Mouse (Mus musculus): Measurements from ENCODE around the gene Rpl13a. TPM values are rescaled to one million over a fixed set of nuclear protein-coding genes. Genes with fewer than 3 reads are reported as not detected.

Rpl13a gene
- polyA plus RNA-seq, 1 experiment: 859 TPM

- peaks cover 13% of the 10 kb centered on the region for H3K4me1 ChIP-seq (ENCODE audit: control insufficient read depth, insufficient read depth, low read length)
- no peak for TF ChIP-seq CTCF (IDR thresholded peaks at IDR 0.05; ENCODE audit: control insufficient read depth, insufficient read depth, insufficient replicate concordance, low read depth, low read length)
- TF ChIP-seq POLR2A (IDR thresholded peaks at IDR 0.05; ENCODE audit: control insufficient read depth, low read depth, low read length): no peak
- no peaks in the 10 kb centered on the region for H3K27me3 ChIP-seq (ENCODE audit: control insufficient read depth, insufficient read depth, low read length)
- H3K27ac ChIP-seq (ENCODE audit: control insufficient read depth, insufficient read depth, low read depth, low read length): no peak overlapping the region
- no peaks in the 10 kb centered on the region; the same call in none of the 2 replicates for H3K36me3 ChIP-seq (ENCODE audit: control insufficient read depth, insufficient read depth, low read length)
- peak overlapping the region; percentile 94 for H3K4me3 ChIP-seq (ENCODE audit: control insufficient read depth, low read depth, low read length)
These were observed 5.9 kb downstream of the Rpl13a start for GRCm38 (mm10) chr7:45122561-45123185.

- TF ChIP-seq CTCF (IDR thresholded peaks at IDR 0.05; ENCODE audit: control insufficient read depth, insufficient read depth, insufficient replicate concordance, low read depth, low read length) (no peak), POLR2A (IDR thresholded peaks at IDR 0.05; ENCODE audit: control insufficient read depth, low read depth, low read length) (peak; percentile 4; the same call in 1 of the 2 replicates)
- Histone ChIP-seq H3K4me1 (ENCODE audit: control insufficient read depth, insufficient read depth, low read length) (peaks cover 11% of the 10 kb centered on the region), H3K36me3 (ENCODE audit: control insufficient read depth, insufficient read depth, low read length) (no peaks in the 10 kb centered on the region; the same call in none of the 2 replicates), H3K27ac (ENCODE audit: control insufficient read depth, insufficient read depth, low read depth, low read length) (no peak overlapping the region), H3K27me3 (ENCODE audit: control insufficient read depth, insufficient read depth, low read length) (no peaks in the 10 kb centered on the region), H3K4me3 (ENCODE audit: control insufficient read depth, low read depth, low read length) (no peak overlapping the region)
These were observed 6.6 kb downstream of the Rpl13a start for GRCm38 (mm10) chr7:45121966-45122365.

- no peaks in the 10 kb centered on the region for H3K27me3 ChIP-seq (ENCODE audit: control insufficient read depth, insufficient read depth, low read length)
- H3K27ac ChIP-seq (ENCODE audit: control insufficient read depth, insufficient read depth, low read depth, low read length): no peak overlapping the region
- H3K36me3 ChIP-seq (ENCODE audit: control insufficient read depth, insufficient read depth, low read length): no peaks in the 10 kb centered on the region; the same call in none of the 2 replicates
- H3K4me3 ChIP-seq (ENCODE audit: control insufficient read depth, low read depth, low read length): no peak overlapping the region
- TF ChIP-seq POLR2A (IDR thresholded peaks at IDR 0.05; ENCODE audit: control insufficient read depth, low read depth, low read length): no peak; the same call in 1 of the 2 replicates
- H3K4me1 ChIP-seq (ENCODE audit: control insufficient read depth, insufficient read depth, low read length): peaks cover 8% of the 10 kb centered on the region
These were observed 7.2 kb downstream of the Rpl13a start for GRCm38 (mm10) chr7:45121404-45121803.

- TF ChIP-seq CTCF (IDR thresholded peaks at IDR 0.05; ENCODE audit: control insufficient read depth, insufficient read depth, insufficient replicate concordance, low read depth, low read length) (no peak), POLR2A (IDR thresholded peaks at IDR 0.05; ENCODE audit: control insufficient read depth, low read depth, low read length) (no peak)
- H3K4me3 ChIP-seq (ENCODE audit: control insufficient read depth, low read depth, low read length): no peak overlapping the region
These were observed 8.5 kb downstream of the Rpl13a start for GRCm38 (mm10) chr7:45119780-45120709.

GRCm38 (mm10) chr7:45118336-45118735 is 10.2 kb downstream of the Rpl13a start:
- Histone ChIP-seq H3K27ac (ENCODE audit: control insufficient read depth, insufficient read depth, low read depth, low read length) (no peak overlapping the region), H3K36me3 (ENCODE audit: control insufficient read depth, insufficient read depth, low read length) (no peaks in the 10 kb centered on the region; the same call in none of the 2 replicates), H3K4me1 (ENCODE audit: control insufficient read depth, insufficient read depth, low read length) (peaks cover 5% of the 10 kb centered on the region), H3K27me3 (ENCODE audit: control insufficient read depth, insufficient read depth, low read length) (no peaks in the 10 kb centered on the region), H3K4me3 (ENCODE audit: control insufficient read depth, low read depth, low read length) (no peak overlapping the region)
- no peak for TF ChIP-seq CTCF (IDR thresholded peaks at IDR 0.05; ENCODE audit: control insufficient read depth, insufficient read depth, insufficient replicate concordance, low read depth, low read length)
- TF ChIP-seq POLR2A (IDR thresholded peaks at IDR 0.05; ENCODE audit: control insufficient read depth, low read depth, low read length): no peak

More at GRCm38 (mm10) chr7:45119780-45120709, 8.5 kb downstream of the Rpl13a start:
- Histone ChIP-seq H3K27ac (ENCODE audit: control insufficient read depth, insufficient read depth, low read depth, low read length) (no peak overlapping the region), H3K27me3 (ENCODE audit: control insufficient read depth, insufficient read depth, low read length) (no peaks in the 10 kb centered on the region), H3K36me3 (ENCODE audit: control insufficient read depth, insufficient read depth, low read length) (no peaks in the 10 kb centered on the region; the same call in none of the 2 replicates), H3K4me1 (ENCODE audit: control insufficient read depth, insufficient read depth, low read length) (peaks cover 8% of the 10 kb centered on the region)

GRCm38 (mm10) chr7:45117566-45117965 is 11.0 kb downstream of the Rpl13a start:
- no peak overlapping the region for H3K27ac ChIP-seq (ENCODE audit: control insufficient read depth, insufficient read depth, low read depth, low read length)
- H3K27me3 ChIP-seq (ENCODE audit: control insufficient read depth, insufficient read depth, low read length): no peaks in the 10 kb centered on the region
- H3K4me3 ChIP-seq (ENCODE audit: control insufficient read depth, low read depth, low read length): no peak overlapping the region
- no peaks in the 10 kb centered on the region; the same call in none of the 2 replicates for H3K36me3 ChIP-seq (ENCODE audit: control insufficient read depth, insufficient read depth, low read length)
- no peaks in the 10 kb centered on the region; the same call in 1 of the 2 replicates for H3K4me1 ChIP-seq (ENCODE audit: control insufficient read depth, insufficient read depth, low read length)
- no peak for TF ChIP-seq CTCF (IDR thresholded peaks at IDR 0.05; ENCODE audit: control insufficient read depth, insufficient read depth, insufficient replicate concordance, low read depth, low read length)
- no peak for TF ChIP-seq POLR2A (IDR thresholded peaks at IDR 0.05; ENCODE audit: control insufficient read depth, low read depth, low read length)

GRCm38 (mm10) chr7:45113476-45113875 is 15.1 kb downstream of the Rpl13a start:
- H3K27ac ChIP-seq (ENCODE audit: control insufficient read depth, insufficient read depth, low read depth, low read length): no peak overlapping the region
- H3K27me3 ChIP-seq (ENCODE audit: control insufficient read depth, insufficient read depth, low read length): no peaks in the 10 kb centered on the region
- H3K4me3 ChIP-seq (ENCODE audit: control insufficient read depth, low read depth, low read length): no peak overlapping the region
- H3K4me1 ChIP-seq (ENCODE audit: control insufficient read depth, insufficient read depth, low read length): no peaks in the 10 kb centered on the region; the same call in 1 of the 2 replicates
- H3K36me3 ChIP-seq (ENCODE audit: control insufficient read depth, insufficient read depth, low read length): no peaks in the 10 kb centered on the region
- TF ChIP-seq POLR2A (IDR thresholded peaks at IDR 0.05; ENCODE audit: control insufficient read depth, low read depth, low read length): no peak
- no peak for TF ChIP-seq CTCF (IDR thresholded peaks at IDR 0.05; ENCODE audit: control insufficient read depth, insufficient read depth, insufficient replicate concordance, low read depth, low read length)

All from testis, adult 2 months (tissue).